ENCODE assay signal across 12 mouse cellular contexts in genomic region chr15:93529831-93530702, GRCm38 (mm10).
DNase-seq lines count a peak whose midpoint lies in the region; ATAC-seq and TF ChIP-seq lines count a peak whose summit lies in the region.
"Had no signal": no experiment of that assay in that cellular context is flagged by ENCODE, and none has a peak within 500 bp of the region (broad histone marks: within the 10 kb centered on the region; RNA-seq: fewer than 3 reads in every experiment).

No protein-coding gene starts in this region.

- DNase-seq in heart, adult 11 months: peak; percentile 89
- no peak for DNase-seq in heart, postnatal 4 days
- no peak for DNase-seq in liver, embryonic 11.5 days (ENCODE audit: low spot score)
- no peak for DNase-seq in liver, postnatal 0 days
- no peak for DNase-seq in testis, postnatal 14 days (ENCODE audit: low spot score)
- no peak for DNase-seq in adrenal gland, adult (ENCODE audit: inconsistent age in 2 of 2, low spot score in 1 of 2)
- DNase-seq: kidney, adult 9 months; retina, postnatal 1 day had no signal

- WGBS in liver, embryonic 11.5 days: 40% methylated on average over 12 of the region's 12 CpGs
- WGBS in liver, postnatal 0 days (ENCODE audit: insufficient replicate concordance): 39% methylated on average over 12 of the region's 12 CpGs
- WGBS in heart, embryonic 16.5 days: 24% methylated on average over 12 of the region's 12 CpGs
- 28% methylated on average over 12 of the region's 12 CpGs for WGBS in neural tube, embryonic 12.5 days

- no peak overlapping the region for H3K4me2 ChIP-seq in liver, embryonic 11.5 days
- H3K4me2 ChIP-seq in liver, postnatal 0 days (ENCODE audit: low read depth, low read length): no peak overlapping the region
- 0 out of 2 replicates have a peak overlapping the region, but pooled peaks have one; percentile 17 for H3K4me2 ChIP-seq in heart, embryonic 16.5 days (ENCODE audit: low read depth, low read length)
- 0 out of 2 replicates have a peak overlapping the region, but pooled peaks have one; percentile 16 for H3K4me2 ChIP-seq in neural tube, embryonic 12.5 days (replicated peaks)
- H3K4me2 ChIP-seq: limb, embryonic 12.5 days had no signal

- H3K9me3 ChIP-seq in liver, embryonic 11.5 days (ENCODE audit: control insufficient read depth, low read length): no peaks in the 10 kb centered on the region
- no peaks in the 10 kb centered on the region for H3K9me3 ChIP-seq in liver, postnatal 0 days (ENCODE audit: low read length)
- no peaks in the 10 kb centered on the region for H3K9me3 ChIP-seq in heart, embryonic 16.5 days (replicated peaks; ENCODE audit: control insufficient read depth, low read length)
- H3K9me3 ChIP-seq in neural tube, embryonic 12.5 days: no peaks in the 10 kb centered on the region
- H3K9me3 ChIP-seq: forebrain, embryonic 10.5 days; limb, embryonic 12.5 days had no signal

- H3K9ac ChIP-seq in liver, embryonic 11.5 days (ENCODE audit: low read depth, low read length): no peak overlapping the region
- H3K9ac ChIP-seq in liver, postnatal 0 days (replicated peaks): no peak overlapping the region
- H3K9ac ChIP-seq in heart, embryonic 16.5 days (ENCODE audit: low read length): no peak overlapping the region
- H3K9ac ChIP-seq in neural tube, embryonic 12.5 days: no peak overlapping the region
- H3K9ac ChIP-seq: limb, embryonic 12.5 days had no signal

- no peak overlapping the region for H3K27ac ChIP-seq in liver, embryonic 11.5 days (ENCODE audit: low read depth, low read length)
- no peak overlapping the region for H3K27ac ChIP-seq in liver, postnatal 0 days (ENCODE audit: low read depth)
- peak overlapping the region; percentile 34 for H3K27ac ChIP-seq in heart, embryonic 16.5 days (ENCODE audit: low read length)
- H3K27ac ChIP-seq in neural tube, embryonic 12.5 days: no peak overlapping the region
- H3K27ac ChIP-seq: forebrain, embryonic 10.5 days; limb, embryonic 12.5 days had no signal

- H3K27me3 ChIP-seq in liver, embryonic 11.5 days (replicated peaks; ENCODE audit: control insufficient read depth, insufficient read depth, low read length): no peaks in the 10 kb centered on the region
- H3K27me3 ChIP-seq in liver, postnatal 0 days (ENCODE audit: insufficient read depth, low read length): no peaks in the 10 kb centered on the region
- H3K27me3 ChIP-seq in heart, embryonic 16.5 days (ENCODE audit: control insufficient read depth, insufficient read depth, low read length): no peaks in the 10 kb centered on the region
- H3K27me3 ChIP-seq in neural tube, embryonic 12.5 days (replicated peaks): no peaks in the 10 kb centered on the region
- H3K27me3 ChIP-seq: limb, embryonic 12.5 days had no signal

- ATAC-seq in liver, embryonic 11.5 days (replicated peaks; ENCODE audit: low FRiP score): peak; percentile 49
- ATAC-seq in liver, postnatal 0 days: no peak
- 0 out of 2 replicates have a peak, but pooled peaks have one; percentile 21 for ATAC-seq in heart, embryonic 16.5 days (replicated peaks; ENCODE audit: extremely low read depth, insufficient read depth, low FRiP score)
- ATAC-seq in neural tube, embryonic 12.5 days (ENCODE audit: low FRiP score, low read depth): no peak

- peaks cover 17% of the 10 kb centered on the region for H3K4me1 ChIP-seq in liver, embryonic 11.5 days (replicated peaks; ENCODE audit: control insufficient read depth, insufficient read depth, low read length)
- H3K4me1 ChIP-seq in liver, postnatal 0 days (ENCODE audit: insufficient read depth): peaks cover 4% of the 10 kb centered on the region; the same call in 1 of the 2 replicates
- peaks cover 54% of the 10 kb centered on the region for H3K4me1 ChIP-seq in heart, embryonic 16.5 days (ENCODE audit: control insufficient read depth, insufficient read depth, low read length)
- H3K4me1 ChIP-seq in neural tube, embryonic 12.5 days: peaks cover 15% of the 10 kb centered on the region

- TF ChIP-seq CTCF in liver, postnatal 0 days (IDR thresholded peaks at IDR 0.05; ENCODE audit: low read depth): no peak

- no peak for TF ChIP-seq EP300 in liver, postnatal 0 days (IDR thresholded peaks at IDR 0.05; ENCODE audit: low read depth)

- H3K36me3 ChIP-seq in liver, embryonic 11.5 days (ENCODE audit: control insufficient read depth, insufficient read depth, low read length): no peaks in the 10 kb centered on the region
- H3K36me3 ChIP-seq in liver, postnatal 0 days (replicated peaks; ENCODE audit: insufficient read depth, low read length): no peaks in the 10 kb centered on the region
- no peaks in the 10 kb centered on the region for H3K36me3 ChIP-seq in heart, embryonic 16.5 days (ENCODE audit: control insufficient read depth, insufficient read depth)
- H3K36me3 ChIP-seq in neural tube, embryonic 12.5 days: no peaks in the 10 kb centered on the region
- H3K36me3 ChIP-seq: forebrain, embryonic 10.5 days; limb, embryonic 12.5 days had no signal

- no peak overlapping the region for H3K4me3 ChIP-seq in liver, embryonic 11.5 days (ENCODE audit: low read depth, low read length)
- H3K4me3 ChIP-seq in liver, postnatal 0 days (ENCODE audit: low read depth, low read length): no peak overlapping the region
- no peak overlapping the region for H3K4me3 ChIP-seq in heart, embryonic 16.5 days (ENCODE audit: low read length)
- H3K4me3 ChIP-seq in neural tube, embryonic 12.5 days: no peak overlapping the region
- H3K4me3 ChIP-seq: forebrain, embryonic 10.5 days; limb, embryonic 12.5 days had no signal

Comparison
In these comparisons a context has a peak if more than half of its experiments do, and no peak if none do; other contexts are left out.
1. ATAC-seq: peak in liver, embryonic 11.5 days (single experiment) and heart, embryonic 16.5 days (single experiment); none in liver, postnatal 0 days (single experiment) and neural tube, embryonic 12.5 days (single experiment).
2. H3K4me2 ChIP-seq: peak in heart, embryonic 16.5 days (single experiment) and neural tube, embryonic 12.5 days (single experiment); none in liver, embryonic 11.5 days (single experiment) and liver, postnatal 0 days (single experiment).